Mouse (Mus musculus) embryo, embryonic 11 days (tissue): ENCODE measurements at regions not wholly inside any gene's neighbourhood (a gene's known extent, or its start where the extent isn't known, plus 50 kb on each side); places are given as distances from the start of the nearest gene placed in this dataset.
A peak's percentile ranks its signal among the peaks of the same experiment; 100 is the strongest.
"Not testable (repeated sequence)": the region's sequence is repeated elsewhere in the genome, so short reads cannot be mapped to it uniquely, and the experiment has no call there.

Source experiments
- DNase-seq: peaks from one replicate; pipeline ENCODE4 v3.0.0-alpha.2; 2015

- DNase-seq: not testable (repeated sequence)
Observed at GRCm38 (mm10) chr12:23216521-23216920, 563.5 kb downstream of the Gm10330 start.

GRCm38 (mm10) chr12:23189546-23189945, 590.5 kb downstream of the Gm10330 start:
- peak; percentile 77 for DNase-seq

GRCm38 (mm10) chr12:23189110-23189509, 591.0 kb downstream of the Gm10330 start:
- peak; percentile 3 for DNase-seq
